Mouse (Mus musculus) embryonic facial prominence, embryonic 14.5 days (tissue): Measurements from ENCODE around the gene Dlx6. TPM values are rescaled to one million over a fixed set of nuclear protein-coding genes. Genes with fewer than 3 reads are reported as not detected.

Experiments used
- ATAC-seq: fragments of 200-750 bp; cut with Nextera tagmentation; 2 replicates; pipeline ENCODE4 v1.8.0; 2017; ENCODE audit warnings: low read depth, moderate number of reproducible peaks, moderate TSS enrichment
- DNase-seq: peaks from one replicate; pipeline ENCODE4 v3.0.0-alpha.2; 2015; ENCODE audit warnings: low spot score
- H3K27ac ChIP-seq: fragments of 300-500 bp; sonication (generic); replicated peaks from 2 replicates; pipeline ENCODE4 v1.5.1; 2014; ENCODE audit warnings: low read depth, mild to moderate bottlenecking, low read length, moderate library complexity
- H3K27me3 ChIP-seq: fragments of 300-500 bp; sonication (generic); replicated peaks from 2 replicates; pipeline ENCODE4 v1.6.1; 2014; ENCODE audit warnings: low read length; ENCODE audit not compliant: control insufficient read depth, insufficient read depth
- H3K36me3 ChIP-seq: fragments of 300-500 bp; sonication (generic); 2 replicates; pipeline ENCODE4 v1.6.1; 2014; ENCODE audit warnings: low read length, mixed read lengths; ENCODE audit not compliant: control insufficient read depth, insufficient read depth
- H3K4me1 ChIP-seq: fragments of 300-500 bp; sonication (generic); 2 replicates; pipeline ENCODE4 v1.6.1; 2014; ENCODE audit warnings: antibody characterized with exemption, low read length; ENCODE audit not compliant: control insufficient read depth, insufficient read depth
- H3K4me2 ChIP-seq: fragments of 300-500 bp; sonication (generic); 2 replicates; pipeline ENCODE4 v1.6.1; 2014; ENCODE audit warnings: low read depth, mild to moderate bottlenecking, low read length, moderate library complexity, mixed read lengths
- H3K4me3 ChIP-seq: fragments of 300-500 bp; sonication (generic); 2 replicates; pipeline ENCODE4 v1.5.1; 2014; ENCODE audit warnings: low read depth, mild to moderate bottlenecking, low read length
- H3K9ac ChIP-seq: fragments of 300-500 bp; sonication (generic); 2 replicates; pipeline ENCODE4 v1.6.1; 2014; ENCODE audit warnings: low read depth, mild to moderate bottlenecking, low read length, moderate library complexity, mixed read lengths
- H3K9me3 ChIP-seq: fragments of 300-500 bp; sonication (generic); 2 replicates; pipeline ENCODE4 v1.6.1; 2016; ENCODE audit warnings: low read length; ENCODE audit not compliant: control insufficient read depth
- WGBS: fragments of 180-500 bp; shearing (Covaris S2); extraction: QIAGEN DNeasy Blood & Tissue Kit; methylation state at CpG from one replicate; pipeline ENCODE4 v1.1.7; 2014; 5-methylcytosine and 5-hydroxymethylcytosine counted together
- polyA plus RNA-seq: library from polyadenylated mRNA; unstranded; fragments of >200 nt; fragmentation: Nextera tagmentation; extraction: Ambion mirVana; gene quantifications from 2 replicates; pipeline ENCODE4 v1.2.1, GENCODE M21; 2014

Gene Dlx6
- polyA plus RNA-seq, 1 experiment from 2014 or later = 2.8 TPM

GRCm38 (mm10) chr6:6870876-6871420 is 7.8 kb downstream of the Dlx6 start:
- DNase-seq (no peak), ATAC-seq (no peak)
- Histone ChIP-seq H3K27ac (no peak overlapping the region), H3K4me2 (no peak overlapping the region), H3K4me1 (no peaks in the 10 kb centered on the region), H3K36me3 (no peaks in the 10 kb centered on the region), H3K4me3 (no peak overlapping the region), H3K27me3 (peaks cover 92% of the 10 kb centered on the region), H3K9me3 (no peaks in the 10 kb centered on the region), H3K9ac (no peak overlapping the region)
- WGBS = 7% methylated on average over 7 of the region's 7 CpGs

DNA sequence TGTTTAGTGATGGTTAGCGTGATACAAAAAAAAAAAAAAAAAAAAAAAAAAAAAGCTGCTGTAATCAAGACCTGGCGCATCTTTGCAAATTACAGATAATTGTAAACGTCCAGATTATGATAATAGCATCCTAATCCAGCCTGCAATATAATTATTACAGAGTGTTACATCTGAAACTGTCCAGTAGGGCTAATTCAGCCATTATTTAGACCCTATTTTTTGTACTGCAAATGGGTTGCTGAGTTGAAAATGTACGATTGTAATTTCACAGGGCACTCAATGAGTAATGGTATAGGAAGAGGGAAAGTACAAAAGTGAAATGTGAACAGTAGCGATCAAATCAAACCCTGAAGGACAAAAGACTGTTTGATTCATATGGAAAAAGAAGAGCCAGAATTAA is 8.6 kb downstream of the Dlx6 start:
- no peak overlapping the region for H3K4me2 ChIP-seq
- H3K4me3 ChIP-seq = no peak overlapping the region
- ATAC-seq (no peak), DNase-seq (no peak)
- peaks cover 92% of the 10 kb centered on the region for H3K27me3 ChIP-seq
- WGBS = 12% methylated on average over 5 of the region's 5 CpGs
- H3K4me1 ChIP-seq = no peaks in the 10 kb centered on the region
- H3K36me3 ChIP-seq = no peaks in the 10 kb centered on the region
- H3K27ac ChIP-seq = no peak overlapping the region
- no peak overlapping the region for H3K9ac ChIP-seq
- no peaks in the 10 kb centered on the region for H3K9me3 ChIP-seq

DNA sequence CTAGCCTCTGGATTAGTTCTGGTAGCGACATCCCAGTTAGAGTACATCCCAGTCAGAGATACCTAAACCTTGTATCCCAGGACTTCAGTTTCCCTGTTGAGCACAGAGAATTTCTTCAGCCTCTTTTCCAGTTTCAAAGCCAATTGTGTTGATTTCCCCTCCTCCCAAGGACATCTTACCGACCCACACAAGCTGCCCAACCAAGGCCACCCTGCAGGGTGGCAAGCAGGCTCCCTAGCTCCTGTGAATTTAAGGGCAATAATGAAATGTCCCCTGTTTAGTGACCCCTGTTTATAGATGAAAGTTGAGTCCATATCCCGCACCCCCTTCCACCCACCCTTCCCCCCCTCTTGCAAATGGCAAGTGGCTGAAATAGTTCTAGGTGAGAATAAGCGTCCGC is 9.7 kb downstream of the Dlx6 start:
- 11% methylated on average over 5 of the region's 5 CpGs for WGBS
- Histone ChIP-seq H3K36me3 (peaks cover under 1% of the 10 kb centered on the region; the same call in 1 of the 2 replicates), H3K4me3 (no peak overlapping the region), H3K9ac (no peak overlapping the region), H3K27ac (no peak overlapping the region), H3K27me3 (peaks cover 93% of the 10 kb centered on the region), H3K4me1 (no peaks in the 10 kb centered on the region), H3K4me2 (no peak overlapping the region), H3K9me3 (no peaks in the 10 kb centered on the region)
- no peak for ATAC-seq
- no peak for DNase-seq

GRCm38 (mm10) chr6:6873476-6874072 is 10.4 kb downstream of the Dlx6 start:
- no peak for ATAC-seq
- Histone ChIP-seq H3K4me1 (no peaks in the 10 kb centered on the region), H3K36me3 (peaks cover 4% of the 10 kb centered on the region; the same call in 1 of the 2 replicates), H3K27me3 (peaks cover 95% of the 10 kb centered on the region), H3K9me3 (no peaks in the 10 kb centered on the region), H3K4me2 (peak overlapping the region; percentile 74), H3K27ac (peak overlapping the region; percentile 70; the same call in 1 of the 2 replicates), H3K4me3 (peak overlapping the region; percentile 25), H3K9ac (peak overlapping the region; percentile 56; the same call in 1 of the 2 replicates)
- peak; percentile 7 for DNase-seq
- 3% methylated on average over 19 of the region's 19 CpGs for WGBS

GRCm38 (mm10) chr6:6874073-6874771 is 11.1 kb downstream of the Dlx6 start:
- H3K4me2 ChIP-seq = peak overlapping the region; percentile 74
- peak overlapping the region; percentile 70 for H3K27ac ChIP-seq
- no peaks in the 10 kb centered on the region for H3K4me1 ChIP-seq
- H3K4me3 ChIP-seq = peak overlapping the region; percentile 25
- H3K9ac ChIP-seq = peak overlapping the region; percentile 56
- H3K9me3 ChIP-seq = no peaks in the 10 kb centered on the region
- DNase-seq (peak; percentile 67), ATAC-seq (peak; percentile 39; the same call in 1 of the 2 replicates)
- WGBS = 2% methylated on average over 22 of the region's 25 CpGs
- peaks cover 4% of the 10 kb centered on the region; the same call in 1 of the 2 replicates for H3K36me3 ChIP-seq
- H3K27me3 ChIP-seq = peaks cover 96% of the 10 kb centered on the region

GRCm38 (mm10) chr6:6875136-6875535 is 12.0 kb downstream of the Dlx6 start:
- Histone ChIP-seq H3K27me3 (peaks cover 94% of the 10 kb centered on the region), H3K4me1 (no peaks in the 10 kb centered on the region), H3K9ac (peak overlapping the region; percentile 34; the same call in 1 of the 2 replicates), H3K4me2 (peak overlapping the region; percentile 74), H3K4me3 (peak overlapping the region; percentile 25), H3K36me3 (peaks cover 4% of the 10 kb centered on the region; the same call in 1 of the 2 replicates), H3K27ac (peak overlapping the region; percentile 70), H3K9me3 (no peaks in the 10 kb centered on the region)
- WGBS = 5% methylated on average over 11 of the region's 11 CpGs
- ATAC-seq = no peak
- no peak for DNase-seq

GRCm38 (mm10) chr6:6875676-6876075 is 12.5 kb downstream of the Dlx6 start:
- 14% methylated on average over 9 of the region's 9 CpGs for WGBS
- Histone ChIP-seq H3K36me3 (peaks cover 4% of the 10 kb centered on the region; the same call in 1 of the 2 replicates), H3K4me2 (peak overlapping the region; percentile 74; the same call in 1 of the 2 replicates), H3K27me3 (peaks cover 94% of the 10 kb centered on the region), H3K27ac (peak overlapping the region; percentile 70), H3K9ac (no peak overlapping the region), H3K4me1 (no peaks in the 10 kb centered on the region), H3K9me3 (no peaks in the 10 kb centered on the region), H3K4me3 (no peak overlapping the region)
- ATAC-seq (no peak), DNase-seq (peak; percentile 19)

GRCm38 (mm10) chr6:6876231-6876630 is 13.1 kb downstream of the Dlx6 start:
- H3K27me3 ChIP-seq = peaks cover 93% of the 10 kb centered on the region
- peaks cover 3% of the 10 kb centered on the region; the same call in 1 of the 2 replicates for H3K4me1 ChIP-seq
- peak overlapping the region; percentile 70 for H3K27ac ChIP-seq
- peaks cover 4% of the 10 kb centered on the region; the same call in 1 of the 2 replicates for H3K36me3 ChIP-seq
- peak overlapping the region; percentile 34 for H3K9ac ChIP-seq
- no peaks in the 10 kb centered on the region for H3K9me3 ChIP-seq
- DNase-seq (no peak), ATAC-seq (no peak)
- H3K4me2 ChIP-seq = peak overlapping the region; percentile 74
- 21% methylated on average over 2 of the region's 2 CpGs for WGBS
- H3K4me3 ChIP-seq = peak overlapping the region; percentile 5; the same call in 1 of the 2 replicates
